In the genomic region with DNA sequence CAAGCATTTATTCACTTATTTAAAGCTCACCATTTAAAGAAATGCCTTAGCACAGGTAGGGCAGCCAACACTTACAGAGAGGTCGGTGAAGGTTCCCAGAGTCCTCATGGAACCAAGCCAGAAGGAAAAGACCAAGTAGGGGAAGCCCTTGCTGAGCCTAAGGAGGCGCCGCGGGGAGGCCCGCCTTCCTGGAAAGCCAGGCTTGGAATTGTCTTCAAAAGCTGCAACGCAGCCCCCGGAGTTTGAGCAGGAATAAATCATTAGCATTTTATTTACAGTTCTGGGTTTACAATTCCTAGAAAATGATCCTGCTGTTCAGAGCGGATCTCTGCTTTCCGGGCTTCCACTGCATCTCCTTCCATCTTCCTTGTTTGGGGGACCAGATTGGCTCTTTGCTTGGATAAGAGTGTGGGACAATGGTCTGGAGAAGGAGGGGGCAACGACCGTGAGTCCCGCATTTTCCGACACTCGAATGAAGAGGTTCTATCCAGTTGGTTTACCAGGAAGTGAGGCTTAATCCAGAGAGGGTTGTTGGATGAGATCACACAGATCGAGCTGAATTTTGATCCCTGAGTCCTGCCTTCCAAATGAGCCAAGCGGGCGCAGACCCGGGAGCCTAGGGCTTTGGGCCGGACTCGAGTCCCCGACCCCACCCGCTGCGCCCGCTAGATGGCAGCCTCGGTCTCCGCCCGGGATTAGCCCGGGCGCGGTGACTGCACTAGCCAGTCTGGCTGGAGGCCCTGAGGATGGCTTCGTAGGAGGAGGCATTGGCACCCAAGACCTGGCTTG, we compare ENCODE assay signal across 8 mouse cellular contexts. TPM values are rescaled to one million over a fixed set of nuclear protein-coding genes. Genes with fewer than 3 reads are reported as not detected.
DNase-seq lines count a peak whose midpoint lies in the region; ATAC-seq and TF ChIP-seq lines count a peak whose summit lies in the region.

No protein-coding gene starts in this region.

- H3K4me2 ChIP-seq in hindbrain, postnatal 0 days (ENCODE audit: low read depth, low read length): peak overlapping the region; percentile 42

- WGBS in hindbrain, postnatal 0 days: 6% methylated on average over 31 of the region's 31 CpGs

- peak; percentile 80 to 81 for DNase-seq in adrenal gland, adult 18-20 months (ENCODE audit: low spot score in 2 of 2)
- DNase-seq in embryo, embryonic 10.5 days (ENCODE audit: low spot score): peak; percentile 91
- DNase-seq in gastrocnemius, postnatal 10 days: peak; percentile 87
- DNase-seq in hindbrain, postnatal 0 days (ENCODE audit: low spot score): peak; percentile 93
- DNase-seq in left cerebral cortex, adult 2 months (ENCODE audit: extremely low spot score in 1 of 2, low spot score in 2 of 2): peak; percentile 65 to 81
- peak; percentile 76 for DNase-seq in right cerebral cortex, adult 2 months (ENCODE audit: low spot score in 2 of 2)
- DNase-seq in urinary bladder, postnatal 14 days (ENCODE audit: low spot score): peak; percentile 80

- 0 out of 2 replicates have a peak overlapping the region, but pooled peaks have one; percentile 1 for H3K4me3 ChIP-seq in hindbrain, postnatal 0 days (ENCODE audit: low read length)
- H3K4me3 ChIP-seq in left cerebral cortex, adult 2 months: peak overlapping the region; percentile 24; the same call in 1 of the 2 replicates

- H3K9me3 ChIP-seq in hindbrain, postnatal 0 days (ENCODE audit: low read length): no peaks in the 10 kb centered on the region

- H3K27ac ChIP-seq in hindbrain, postnatal 0 days: no peak overlapping the region
- H3K27ac ChIP-seq in left cerebral cortex, adult 2 months: no peak overlapping the region

- peak; percentile 90 for TF ChIP-seq CTCF in hindbrain, postnatal 0 days (IDR thresholded peaks at IDR 0.05; ENCODE audit: low read depth)
- TF ChIP-seq CTCF in left cerebral cortex, adult 2 months (IDR thresholded peaks at IDR 0.05): peak; percentile 91

- peaks cover 4% of the 10 kb centered on the region; the same call in 1 of the 2 replicates for H3K27me3 ChIP-seq in hindbrain, postnatal 0 days (ENCODE audit: insufficient read depth, low read length)

- intact Hi-C loops in left cerebral cortex, adult 2 months (cut with DNase I): loop anchor here (1.0 to 5.0 kb wide), 4 partner anchors 185 to 718 kb away; no protein-coding TSS in a partner anchor

- peak; percentile 84 for ATAC-seq in hindbrain, postnatal 0 days
- ATAC-seq in megakaryocyte, adult 5-6 weeks (ENCODE audit: poor library complexity, severe bottlenecking): peak; percentile 95

- no peak overlapping the region for H3K9ac ChIP-seq in hindbrain, postnatal 0 days (replicated peaks; ENCODE audit: low read length)

- H3K4me1 ChIP-seq in hindbrain, postnatal 0 days (ENCODE audit: insufficient read depth, low read length): no peaks in the 10 kb centered on the region

- H3K36me3 ChIP-seq in hindbrain, postnatal 0 days (ENCODE audit: insufficient read depth, low read length): no peaks in the 10 kb centered on the region

RNA-seq across cellular contexts. Expression of a gene that starts 39.1 kb away (rescaled TPM):
- not detected for total RNA-seq in adrenal gland, adult 18-20 months (2021)
- not detected for total RNA-seq in gastrocnemius, postnatal 10 days (2021)
- not detected in 2 replicates for total RNA-seq in hindbrain, postnatal 0 days (2014; rRNA removed)
- polyA plus RNA-seq in hindbrain, postnatal 0 days (2015; fragmentation: Nextera tagmentation; extraction: Ambion mirVana): not detected in 2 replicates
- total RNA-seq in left cerebral cortex, adult 2 months (2021): not detected
- total RNA-seq in megakaryocyte, adult 5-6 weeks (2015): not detected in 2 replicates
- not detected in 2 replicates for total RNA-seq in megakaryocyte, adult 5-6 weeks (2017)

RNA-seq across cellular contexts. Expression of a gene that starts 39.7 kb away (rescaled TPM):
- 10 to 100 TPM; 87.7 to 97.9 TPM for total RNA-seq in adrenal gland, adult 18-20 months (2021)
- 10 to 100 TPM; 28.8 to 34.0 TPM for total RNA-seq in gastrocnemius, postnatal 10 days (2021)
- total RNA-seq in hindbrain, postnatal 0 days (2014; rRNA removed): 41.4 and 49.1 TPM in 2 replicates
- polyA plus RNA-seq in hindbrain, postnatal 0 days (2015; fragmentation: Nextera tagmentation; extraction: Ambion mirVana): 39.7 and 42.3 TPM in 2 replicates
- total RNA-seq in left cerebral cortex, adult 2 months (2021): 10 to 100 TPM; 55.3 to 61.5 TPM
- 39.6 and 44.8 TPM in 2 replicates for total RNA-seq in megakaryocyte, adult 5-6 weeks (2015)
- total RNA-seq in megakaryocyte, adult 5-6 weeks (2017): 47.6 and 55.2 TPM in 2 replicates

RNA-seq across cellular contexts. Expression of a gene that starts 52.3 kb away (rescaled TPM):
- 10 to 100 TPM; 40.4 to 56.8 TPM for total RNA-seq in adrenal gland, adult 18-20 months (2021)
- total RNA-seq in gastrocnemius, postnatal 10 days (2021): 10 to 100 TPM; 17.8 to 22.4 TPM
- 4.4 and 8.1 TPM in 2 replicates for total RNA-seq in hindbrain, postnatal 0 days (2014; rRNA removed)
- 45.0 and 50.7 TPM in 2 replicates for polyA plus RNA-seq in hindbrain, postnatal 0 days (2015; fragmentation: Nextera tagmentation; extraction: Ambion mirVana)
- 10 to 100 TPM; 10.0 to 16.8 TPM for total RNA-seq in left cerebral cortex, adult 2 months (2021)
- 24.5 and 29.8 TPM in 2 replicates for total RNA-seq in megakaryocyte, adult 5-6 weeks (2015)
- total RNA-seq in megakaryocyte, adult 5-6 weeks (2017): 12.5 and 17.8 TPM in 2 replicates
